Mouse (Mus musculus) heart, embryonic 15.5 days (tissue): ENCODE results near the gene Zcchc14. TPM values are rescaled to one million over a fixed set of nuclear protein-coding genes. Genes with fewer than 3 reads are reported as not detected.

Experiments
- ATAC-seq: fragments of 200-750 bp; cut with Nextera tagmentation; replicated peaks from 2 replicates; pipeline ENCODE4 v1.8.0; 2017; ENCODE audit warnings: low read depth, moderate TSS enrichment; ENCODE audit not compliant: insufficient number of reproducible peaks, insufficient read depth, low FRiP score
- H3K27ac ChIP-seq: fragments of 300-500 bp; sonication (generic); 2 replicates; pipeline ENCODE4 v1.5.1; 2015; ENCODE audit warnings: mild to moderate bottlenecking, inconsistent platforms
- H3K27me3 ChIP-seq: fragments of 300-500 bp; sonication (generic); 2 replicates; pipeline ENCODE4 v1.6.1; 2015; ENCODE audit warnings: inconsistent platforms
- H3K36me3 ChIP-seq: fragments of 300-500 bp; sonication (generic); 2 replicates; pipeline ENCODE4 v1.6.1; 2015; ENCODE audit warnings: mild to moderate bottlenecking, inconsistent platforms
- H3K4me1 ChIP-seq: fragments of 300-500 bp; sonication (generic); replicated peaks from 2 replicates; pipeline ENCODE4 v1.6.1; 2015; ENCODE audit warnings: inconsistent platforms
- H3K4me2 ChIP-seq: fragments of 300-500 bp; sonication (generic); 2 replicates; pipeline ENCODE4 v1.6.1; 2015; ENCODE audit warnings: inconsistent platforms, mild to moderate bottlenecking, moderate library complexity
- H3K4me3 ChIP-seq: fragments of 300-500 bp; sonication (generic); 2 replicates; pipeline ENCODE4 v1.5.1; 2015; ENCODE audit warnings: mild to moderate bottlenecking, inconsistent platforms
- H3K9ac ChIP-seq: fragments of 300-500 bp; sonication (generic); 2 replicates; pipeline ENCODE4 v1.6.1; 2015; ENCODE audit warnings: mild to moderate bottlenecking, inconsistent platforms
- H3K9me3 ChIP-seq: fragments of 300-500 bp; sonication (generic); replicated peaks from 2 replicates; pipeline ENCODE4 v1.6.1; 2016; ENCODE audit warnings: inconsistent platforms
- WGBS: fragments of 180-500 bp; shearing (Covaris S2); methylation state at CpG from one replicate; pipeline ENCODE4 v1.1.7; 2015; ENCODE audit warnings: mixed read lengths; 5-methylcytosine and 5-hydroxymethylcytosine counted together
- polyA plus RNA-seq: library from polyadenylated mRNA; unstranded; fragments of >200 nt; fragmentation: Nextera tagmentation; extraction: Ambion mirVana; gene quantifications from 2 replicates; pipeline ENCODE4 v1.2.1, GENCODE M21; 2015

Zcchc14 gene
- polyA plus RNA-seq, 1 experiment from 2014 or later = 7.8 TPM

DNA sequence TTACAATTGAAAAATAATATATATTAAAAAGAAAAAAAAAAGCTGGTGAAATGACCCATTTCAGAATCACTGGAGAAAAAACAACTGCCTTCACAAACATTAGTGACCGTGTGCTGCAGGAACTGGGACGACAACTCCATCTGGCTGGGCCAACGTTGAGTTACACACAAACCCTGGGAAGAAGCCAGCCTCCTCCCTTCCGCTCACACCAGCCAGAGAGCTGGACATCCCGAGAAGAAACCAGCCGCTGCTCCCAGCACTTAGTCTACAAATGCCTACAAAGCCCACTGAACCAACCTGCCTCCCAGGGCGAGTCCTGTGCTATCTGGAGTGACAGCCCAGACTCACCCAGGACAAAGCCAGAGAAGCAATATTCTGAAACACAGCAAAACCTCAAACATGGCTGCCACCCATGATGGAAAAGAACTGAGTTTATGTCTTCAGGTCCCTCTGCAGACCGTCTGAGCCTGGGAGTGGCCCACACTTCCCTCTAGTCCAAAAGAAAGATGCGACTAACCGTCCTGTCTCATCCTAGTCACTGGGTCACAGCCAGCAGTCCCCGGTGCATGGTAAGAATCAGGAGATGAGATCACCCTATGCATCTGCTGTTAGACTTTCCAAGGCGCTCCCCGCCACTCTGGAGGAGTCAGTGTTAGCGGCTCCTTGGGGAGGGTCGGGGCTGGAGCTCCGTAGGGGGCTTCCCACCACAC is 90.9 kb downstream of the Zcchc14 start:
- Histone ChIP-seq H3K4me2 (no peak overlapping the region), H3K9me3 (no peaks in the 10 kb centered on the region), H3K4me3 (no peak overlapping the region), H3K4me1 (peaks cover 19% of the 10 kb centered on the region), H3K27ac (no peak overlapping the region), H3K9ac (no peak overlapping the region), H3K27me3 (no peaks in the 10 kb centered on the region), H3K36me3 (peaks cover 11% of the 10 kb centered on the region; the same call in 1 of the 2 replicates)
- no peak for ATAC-seq
- WGBS = 76% methylated on average over 16 of the region's 16 CpGs

DNA sequence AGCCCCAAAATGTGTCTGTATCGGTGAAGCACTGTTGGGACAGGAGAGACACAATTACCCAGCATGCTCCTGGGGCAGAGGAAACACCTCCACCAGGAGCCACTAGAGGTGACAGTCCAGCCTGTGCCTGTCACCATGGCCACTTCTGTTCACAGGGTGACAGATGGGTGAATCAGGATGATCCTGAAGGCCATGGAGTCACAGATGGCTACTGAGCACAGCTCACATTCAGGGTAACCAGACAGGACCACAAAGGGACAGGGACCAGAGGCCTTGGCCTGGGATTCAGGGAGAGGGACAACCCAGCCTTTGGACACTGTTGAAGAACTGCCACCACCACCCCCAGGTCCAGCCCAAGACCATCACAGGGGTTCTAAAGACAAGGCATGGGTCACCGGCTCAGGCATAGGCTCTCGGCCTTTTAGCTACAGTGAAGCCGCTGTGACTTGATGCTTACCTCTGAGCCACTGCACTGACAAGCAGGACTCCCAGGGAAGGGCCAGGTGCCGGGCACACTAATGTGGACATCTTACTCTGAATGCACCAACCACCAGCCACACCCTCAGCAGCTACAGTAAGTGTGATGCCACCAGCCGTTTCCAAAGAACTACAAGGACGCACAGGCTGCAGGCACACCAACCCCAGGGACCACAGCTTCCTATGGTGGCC is 92.1 kb downstream of the Zcchc14 start:
- Histone ChIP-seq H3K9me3 (no peaks in the 10 kb centered on the region), H3K27ac (no peak overlapping the region), H3K4me2 (no peak overlapping the region), H3K9ac (no peak overlapping the region), H3K27me3 (no peaks in the 10 kb centered on the region), H3K4me3 (no peak overlapping the region), H3K4me1 (peaks cover 19% of the 10 kb centered on the region), H3K36me3 (peaks cover 11% of the 10 kb centered on the region; the same call in 1 of the 2 replicates)
- WGBS = 91% methylated on average over 7 of the region's 7 CpGs
- ATAC-seq = no peak

GRCm38 (mm10) chr8:121559801-121560200 is 92.9 kb downstream of the Zcchc14 start:
- Histone ChIP-seq H3K27me3 (no peaks in the 10 kb centered on the region), H3K36me3 (peaks cover 14% of the 10 kb centered on the region; the same call in 1 of the 2 replicates), H3K9ac (no peak overlapping the region), H3K4me2 (no peak overlapping the region), H3K27ac (no peak overlapping the region), H3K4me1 (peaks cover 19% of the 10 kb centered on the region), H3K4me3 (no peak overlapping the region), H3K9me3 (no peaks in the 10 kb centered on the region)
- WGBS = 93% methylated on average over 12 of the region's 12 CpGs
- ATAC-seq = no peak

DNA sequence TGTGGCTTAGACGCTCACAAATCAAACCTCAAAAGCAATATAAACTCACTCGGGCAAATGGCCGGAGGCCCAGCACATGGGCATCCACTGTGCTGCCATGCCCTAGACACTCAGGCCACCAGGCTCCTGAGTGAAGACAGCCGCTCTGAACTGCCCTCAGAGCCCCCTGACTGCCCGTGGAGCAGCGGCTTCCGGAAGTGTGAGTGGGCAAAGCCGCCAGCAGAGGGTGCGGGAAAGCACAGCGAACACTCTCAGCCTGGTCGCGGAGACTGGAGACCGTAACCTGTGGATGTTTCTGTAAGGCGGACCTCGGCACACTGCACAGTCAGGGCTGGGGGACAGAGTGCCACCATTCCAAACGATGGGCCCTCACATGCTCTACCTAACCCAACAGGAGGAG is 94.2 kb downstream of the Zcchc14 start:
- no peaks in the 10 kb centered on the region for H3K9me3 ChIP-seq
- peaks cover 17% of the 10 kb centered on the region for H3K4me1 ChIP-seq
- WGBS = 88% methylated on average over 16 of the region's 16 CpGs
- no peaks in the 10 kb centered on the region for H3K27me3 ChIP-seq
- H3K36me3 ChIP-seq = peaks cover 26% of the 10 kb centered on the region; the same call in 1 of the 2 replicates
- no peak overlapping the region for H3K9ac ChIP-seq
- H3K27ac ChIP-seq = no peak overlapping the region
- H3K4me3 ChIP-seq = no peak overlapping the region
- ATAC-seq = no peak
- no peak overlapping the region for H3K4me2 ChIP-seq

- Histone ChIP-seq H3K27ac (no peak overlapping the region), H3K4me2 (no peak overlapping the region), H3K4me1 (peaks cover 9% of the 10 kb centered on the region), H3K9ac (no peak overlapping the region), H3K9me3 (no peaks in the 10 kb centered on the region), H3K36me3 (peaks cover 33% of the 10 kb centered on the region), H3K27me3 (no peaks in the 10 kb centered on the region), H3K4me3 (no peak overlapping the region)
- no peak for ATAC-seq
- 85% methylated on average over 11 of the region's 11 CpGs for WGBS
Observed at GRCm38 (mm10) chr8:121557746-121558145, 95.0 kb downstream of the Zcchc14 start.

DNA sequence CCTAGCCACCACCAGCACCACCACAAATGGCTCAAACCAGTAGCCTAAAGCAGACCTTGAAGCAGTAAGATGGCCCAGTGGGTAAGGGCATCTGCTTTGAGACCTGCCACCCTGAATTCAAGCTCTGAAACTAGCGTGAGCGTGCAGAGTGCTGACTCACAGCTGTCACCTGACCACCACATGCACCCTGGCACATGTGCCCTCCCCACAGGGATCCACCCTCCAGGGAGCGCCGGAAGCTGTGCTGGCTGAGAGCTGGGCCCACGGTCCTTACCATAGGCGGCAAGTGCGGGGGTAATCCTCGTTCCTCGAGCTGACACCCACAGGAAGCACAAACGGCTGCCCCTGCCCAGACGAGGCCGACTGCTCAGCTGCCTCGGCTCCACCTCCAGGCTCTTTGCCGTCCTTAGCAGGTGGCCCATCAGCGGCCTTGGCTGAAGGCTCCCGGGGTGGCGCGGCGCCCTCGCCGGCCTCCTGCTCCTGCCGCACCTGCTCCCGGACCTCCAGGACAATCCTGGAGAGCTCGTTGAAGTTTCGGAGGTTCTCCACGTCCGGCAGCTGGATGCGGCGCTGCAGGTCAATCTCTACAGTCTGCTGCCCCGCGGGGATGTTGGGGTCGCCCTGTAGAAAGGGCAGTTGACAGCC is 98.7 kb downstream of the Zcchc14 start:
- no peak overlapping the region for H3K4me2 ChIP-seq
- H3K4me3 ChIP-seq = no peak overlapping the region
- H3K9me3 ChIP-seq = no peaks in the 10 kb centered on the region
- peaks cover 10% of the 10 kb centered on the region for H3K4me1 ChIP-seq
- H3K36me3 ChIP-seq = peaks cover 29% of the 10 kb centered on the region
- no peak overlapping the region for H3K27ac ChIP-seq
- 94% methylated on average over 32 of the region's 32 CpGs for WGBS
- no peak for ATAC-seq
- no peaks in the 10 kb centered on the region for H3K27me3 ChIP-seq
- H3K9ac ChIP-seq = no peak overlapping the region

GRCm38 (mm10) chr8:121552506-121552905 is 100.2 kb downstream of the Zcchc14 start:
- peaks cover 21% of the 10 kb centered on the region for H3K36me3 ChIP-seq
- peaks cover 10% of the 10 kb centered on the region for H3K4me1 ChIP-seq
- no peaks in the 10 kb centered on the region for H3K9me3 ChIP-seq
- H3K27me3 ChIP-seq = no peaks in the 10 kb centered on the region
- 88% methylated on average over 9 of the region's 9 CpGs for WGBS
- H3K4me3 ChIP-seq = no peak overlapping the region
- ATAC-seq = no peak
- no peak overlapping the region for H3K27ac ChIP-seq
- H3K4me2 ChIP-seq = no peak overlapping the region
- no peak overlapping the region for H3K9ac ChIP-seq

GRCm38 (mm10) chr8:121551065-121551985 is 101.4 kb downstream of the Zcchc14 start:
- WGBS = 52% methylated on average over 24 of the region's 24 CpGs
- Histone ChIP-seq H3K9ac (no peak overlapping the region), H3K4me2 (no peak overlapping the region), H3K36me3 (peaks cover 21% of the 10 kb centered on the region), H3K4me1 (peaks cover 10% of the 10 kb centered on the region), H3K9me3 (no peaks in the 10 kb centered on the region), H3K27ac (no peak overlapping the region), H3K4me3 (no peak overlapping the region), H3K27me3 (peaks cover 2% of the 10 kb centered on the region; the same call in 1 of the 2 replicates)
- ATAC-seq = no peak; the same call in 1 of the 2 replicates

GRCm38 (mm10) chr8:121550056-121550455 is 102.6 kb downstream of the Zcchc14 start:
- H3K36me3 ChIP-seq = peaks cover 21% of the 10 kb centered on the region
- H3K9ac ChIP-seq = no peak overlapping the region
- ATAC-seq = no peak
- no peak overlapping the region for H3K27ac ChIP-seq
- WGBS = 70% methylated on average over 6 of the region's 6 CpGs
- peaks cover 10% of the 10 kb centered on the region for H3K4me1 ChIP-seq
- peaks cover 10% of the 10 kb centered on the region for H3K27me3 ChIP-seq
- H3K4me3 ChIP-seq = no peak overlapping the region
- no peak overlapping the region for H3K4me2 ChIP-seq
- H3K9me3 ChIP-seq = no peaks in the 10 kb centered on the region
